Mouse (Mus musculus): ENCODE measurements around the gene Clybl. TPM values are rescaled to one million over a fixed set of nuclear protein-coding genes. Genes with fewer than 3 reads are reported as not detected.

The Clybl gene
- total and polyA plus RNA-seq, 3 experiments, result 16.5 to 25.7 (median 18.7) TPM

DNA sequence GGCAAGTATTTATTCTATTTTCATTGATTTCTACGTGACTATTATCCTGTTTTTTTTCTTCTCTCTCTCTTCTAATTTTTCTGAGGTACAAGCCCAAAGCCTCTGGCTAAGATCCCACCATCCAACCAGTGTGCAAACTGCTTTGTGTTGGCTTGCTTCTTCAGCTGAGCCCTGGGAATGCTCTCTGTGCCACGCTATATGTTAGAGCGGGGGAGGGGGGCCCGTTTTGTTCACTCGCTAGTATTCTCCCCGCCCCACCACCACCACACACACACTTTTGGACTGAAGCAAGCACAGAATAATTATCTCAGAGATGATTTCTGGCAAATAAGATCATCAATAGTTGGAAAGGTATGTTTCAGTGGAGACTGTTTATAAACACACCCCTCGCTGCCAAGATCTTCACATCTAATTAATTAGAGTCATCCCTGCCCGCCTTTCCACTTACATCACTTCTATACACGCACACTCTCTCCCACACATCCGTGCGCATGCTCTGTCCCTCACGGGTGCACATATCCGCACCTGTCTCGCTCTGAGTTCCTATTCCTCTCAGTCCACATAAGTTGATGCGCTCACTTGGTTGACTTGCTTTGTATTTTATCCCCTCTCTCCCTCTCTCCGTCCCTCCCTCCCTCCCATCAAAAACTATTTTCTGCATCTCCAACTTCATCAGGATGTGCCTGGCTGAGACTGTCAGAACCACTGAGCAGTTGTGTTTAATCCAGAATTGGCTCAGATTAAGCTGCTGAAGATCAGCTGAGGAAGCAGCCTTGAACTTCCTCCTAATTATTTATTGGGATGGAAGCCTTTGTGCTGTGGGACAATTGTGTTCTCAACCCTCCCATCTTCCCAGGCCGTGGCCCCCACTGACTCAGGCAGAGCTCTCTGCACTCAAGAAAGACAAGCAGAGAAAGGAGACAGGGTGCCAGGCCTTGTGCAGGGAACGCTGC is 163.0 kb downstream of the Clybl start:
- Histone ChIP-seq H3K9ac (ENCODE audit: insufficient read depth, low read depth) (no peak overlapping the region), H3K4me1 (ENCODE audit: control insufficient read depth in 1 of 2, insufficient read depth in 2 of 2) (no peaks in the 10 kb centered on the region), H3K36me3 (replicated peaks in 1 of 2; ENCODE audit: control insufficient read depth in 1 of 2, insufficient read depth in 1 of 2, low read length in 1 of 2) (no peaks in the 10 kb centered on the region), H3K27me3 (replicated peaks) (no peaks in the 10 kb centered on the region), H3K4me3 (replicated peaks in 1 of 3; ENCODE audit: low read depth in 2 of 3, low read length in 2 of 3, poor library complexity in 1 of 3) (no peak overlapping the region), H3K79me2 (replicated peaks; ENCODE audit: control insufficient read depth, extremely low read depth, insufficient read depth, poor library complexity, severe bottlenecking) (no peaks in the 10 kb centered on the region), H3K4me2 (ENCODE audit: insufficient read depth, low read depth, poor library complexity, severe bottlenecking) (no peak overlapping the region), H3K9me3 (replicated peaks; ENCODE audit: low read length) (no peaks in the 10 kb centered on the region), H3K27ac (ENCODE audit: insufficient read depth, low read depth) (no peak overlapping the region)
- DNase-seq (ENCODE audit: extremely low read depth), result no peak
- in situ Hi-C loops (cut with MboI; ENCODE audit: low pct_ligation_motif_present, low pct_unique_long_range_greater_than_20kb, low sequenced_read_pairs), result no loop called here
- dilution Hi-C loops (cut with MboI; ENCODE audit: extremely low pct_ligation_motif_present, extremely low pct_unique_long_range_greater_than_20kb, low sequenced_read_pairs), result no loop called here
- TF ChIP-seq KAT2A (IDR thresholded peaks at IDR 0.05; ENCODE audit: insufficient replicate concordance, low read length) (no peak), GABPA (IDR thresholded peaks at IDR 0.05; ENCODE audit: insufficient replicate concordance, low read depth, low read length) (no peak), PAX5 (IDR thresholded peaks at IDR 0.05; ENCODE audit: low read length) (no peak), POLR2AphosphoS2 (IDR thresholded peaks at IDR 0.05; ENCODE audit: low read depth, low read length) (no peak), RCOR1 (conservative IDR thresholded peaks at IDR 0.05; ENCODE audit: low read depth, low read length) (no peak), JUN (IDR thresholded peaks at IDR 0.05; ENCODE audit: insufficient read depth, low read depth, low read length) (no peak)

DNA sequence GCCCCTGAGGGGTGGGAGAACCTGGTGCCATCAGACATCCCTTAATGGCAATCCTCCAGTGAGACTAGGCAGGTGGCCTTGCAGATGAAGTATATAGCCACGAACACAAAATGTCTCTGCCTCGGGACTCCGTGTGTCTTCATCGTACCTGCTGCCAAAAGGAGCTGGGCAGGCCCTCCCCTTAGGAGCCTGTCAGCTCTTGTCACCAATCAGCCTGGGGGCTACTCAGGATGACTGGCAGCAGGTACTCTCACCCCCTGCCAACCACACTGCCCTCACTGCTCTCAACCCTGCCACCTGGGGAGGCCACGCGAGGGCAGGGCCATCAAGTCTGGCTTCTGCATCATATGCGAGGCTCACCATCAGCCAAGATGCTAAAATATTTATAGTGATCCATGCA is 166.6 kb downstream of the Clybl start:
- in situ Hi-C loops (cut with MboI; ENCODE audit: low pct_ligation_motif_present, low pct_unique_long_range_greater_than_20kb, low sequenced_read_pairs) (no loop called here), dilution Hi-C loops (cut with MboI; ENCODE audit: extremely low pct_ligation_motif_present, extremely low pct_unique_long_range_greater_than_20kb, low sequenced_read_pairs) (no loop called here)
- no peak for DNase-seq (ENCODE audit: extremely low read depth)
- Histone ChIP-seq H3K79me2 (replicated peaks; ENCODE audit: control insufficient read depth, extremely low read depth, insufficient read depth, poor library complexity, severe bottlenecking) (no peaks in the 10 kb centered on the region), H3K9me3 (replicated peaks; ENCODE audit: low read length) (no peaks in the 10 kb centered on the region), H3K27ac (ENCODE audit: insufficient read depth, low read depth) (no peak overlapping the region), H3K4me3 (replicated peaks in 1 of 3; ENCODE audit: low read depth in 2 of 3, low read length in 2 of 3, poor library complexity in 1 of 3) (no peak overlapping the region), H3K9ac (ENCODE audit: insufficient read depth, low read depth) (no peak overlapping the region), H3K27me3 (replicated peaks) (no peaks in the 10 kb centered on the region), H3K36me3 (replicated peaks in 1 of 2; ENCODE audit: control insufficient read depth in 1 of 2, insufficient read depth in 1 of 2, low read length in 1 of 2) (no peaks in the 10 kb centered on the region), H3K4me2 (ENCODE audit: insufficient read depth, low read depth, poor library complexity, severe bottlenecking) (no peak overlapping the region), H3K4me1 (ENCODE audit: control insufficient read depth in 1 of 2, insufficient read depth in 2 of 2) (0 out of 4 replicates have a peak, but pooled peaks cover 0 to 2% of the 10 kb centered on the region in 2 experiments)
- no peak for TF ChIP-seq NRF1 (IDR thresholded peaks at IDR 0.05; ENCODE audit: low read depth, low read length)
- TF ChIP-seq MAFK (IDR thresholded peaks at IDR 0.05; ENCODE audit: insufficient replicate concordance, low read length), result no peak
- TF ChIP-seq MAX (IDR thresholded peaks at IDR 0.05; ENCODE audit: low read length), result no peak
- no peak for TF ChIP-seq HCFC1 (IDR thresholded peaks at IDR 0.05; ENCODE audit: low read depth, low read length)
- no peak for TF ChIP-seq BHLHE40 (IDR thresholded peaks at IDR 0.05; ENCODE audit: low read depth, low read length)
- no peak for TF ChIP-seq TBP (conservative IDR thresholded peaks at IDR 0.05; ENCODE audit: low read depth, low read length)
- no peak for TF ChIP-seq NELFE (IDR thresholded peaks at IDR 0.05; ENCODE audit: low read depth, low read length)
- TF ChIP-seq JUND (conservative IDR thresholded peaks at IDR 0.05; ENCODE audit: low read depth, low read length), result no peak

Data from CH12.LX (cell line).